Mouse (Mus musculus): ENCODE measurements at regions not wholly inside any gene's neighbourhood (a gene's known extent, or its start where the extent isn't known, plus 50 kb on each side); places are given as distances from the start of the nearest gene placed in this dataset.

DNA sequence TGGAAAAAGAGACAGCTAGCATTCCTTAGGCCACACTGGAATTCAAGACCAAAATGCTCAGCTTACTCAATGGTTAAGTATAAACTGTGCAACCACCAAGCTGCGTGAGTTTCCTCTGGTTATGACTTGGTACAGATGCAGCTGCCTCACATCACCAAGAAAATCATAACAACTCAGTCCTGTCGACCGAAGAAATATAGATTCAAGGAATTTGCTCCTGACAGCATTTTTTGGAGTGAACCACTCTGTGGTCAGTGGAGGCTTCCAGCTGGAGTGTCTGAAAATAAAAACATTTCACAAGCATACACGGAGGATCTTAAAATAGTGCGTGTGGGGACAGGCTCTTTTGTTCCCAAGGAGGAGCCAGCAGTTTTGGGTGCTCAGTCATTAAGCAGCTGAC lies 253.8 kb downstream of the Bckdhb start:
- TF ChIP-seq CTCF (IDR thresholded peaks at IDR 0.05 in 2 of 3, conservative IDR thresholded peaks at IDR 0.05 in 1 of 3; ENCODE audit: control insufficient read depth in 1 of 3, insufficient read depth in 1 of 3, low read depth in 2 of 3, low read length in 3 of 3, poor library complexity in 1 of 3, severe bottlenecking in 1 of 3) (no peak), USF1 (IDR thresholded peaks at IDR 0.05; ENCODE audit: low read depth, low read length) (no peak), BHLHE40 (IDR thresholded peaks at IDR 0.05; ENCODE audit: borderline replicate concordance, low read depth, low read length) (no peak), EP300 (IDR thresholded peaks at IDR 0.05; ENCODE audit: low read depth in 1 of 2, low read length in 2 of 2) (no peak), GATA1 (IDR thresholded peaks at IDR 0.05; ENCODE audit: low read depth, low read length) (no peak), ZNF384 (IDR thresholded peaks at IDR 0.05; ENCODE audit: low read depth, low read length) (no peak), POLR2A (IDR thresholded peaks at IDR 0.05; ENCODE audit: control insufficient read depth in 1 of 2, insufficient read depth in 1 of 2, low read depth in 1 of 2, low read length in 2 of 2, poor library complexity in 1 of 2) (no peak)
